Mouse (Mus musculus): ENCODE measurements at regions not wholly inside any gene's neighbourhood (a gene's known extent, or its start where the extent isn't known, plus 50 kb on each side); places are given as distances from the start of the nearest gene placed in this dataset.

DNA sequence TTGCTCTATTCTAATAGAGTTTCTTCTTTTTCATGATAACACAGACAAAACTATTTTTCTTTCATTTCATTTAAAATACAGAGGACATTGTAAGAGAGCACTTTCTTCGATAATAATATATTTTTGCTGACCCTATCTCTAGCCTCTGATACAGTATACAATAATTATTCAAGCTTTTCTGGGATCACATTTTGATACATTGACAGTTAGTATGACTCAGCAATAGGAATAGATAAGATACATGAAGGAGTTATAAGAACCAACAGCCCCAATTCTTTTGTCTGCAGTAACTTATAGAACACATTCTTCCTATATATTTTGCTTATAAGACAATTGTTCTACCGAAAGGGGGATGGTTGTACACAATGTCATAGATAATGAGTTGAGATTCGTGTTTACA, 665.3 kb downstream of the Serpinb8 start:
- Histone ChIP-seq H3K27me3 (ENCODE audit: insufficient read depth, low read length) (no peaks in the 10 kb centered on the region), H3K27ac (ENCODE audit: low read depth) (no peak overlapping the region), H3K4me2 (ENCODE audit: low read depth, low read length) (no peak overlapping the region), H3K36me3 (replicated peaks; ENCODE audit: insufficient read depth, low read length) (no peaks in the 10 kb centered on the region), H3K9ac (replicated peaks) (no peak overlapping the region), H3K9me3 (ENCODE audit: low read length) (no peaks in the 10 kb centered on the region), H3K4me3 (ENCODE audit: low read depth, low read length) (no peak overlapping the region), H3K4me1 (ENCODE audit: insufficient read depth) (no peaks in the 10 kb centered on the region)
- 72% methylated on average over 3 of the region's 3 CpGs for WGBS (ENCODE audit: insufficient replicate concordance)
- no peak for DNase-seq
- ATAC-seq: no peak
- TF ChIP-seq CTCF (IDR thresholded peaks at IDR 0.05; ENCODE audit: low read depth) (no peak), EP300 (IDR thresholded peaks at IDR 0.05; ENCODE audit: low read depth) (no peak)

DNA sequence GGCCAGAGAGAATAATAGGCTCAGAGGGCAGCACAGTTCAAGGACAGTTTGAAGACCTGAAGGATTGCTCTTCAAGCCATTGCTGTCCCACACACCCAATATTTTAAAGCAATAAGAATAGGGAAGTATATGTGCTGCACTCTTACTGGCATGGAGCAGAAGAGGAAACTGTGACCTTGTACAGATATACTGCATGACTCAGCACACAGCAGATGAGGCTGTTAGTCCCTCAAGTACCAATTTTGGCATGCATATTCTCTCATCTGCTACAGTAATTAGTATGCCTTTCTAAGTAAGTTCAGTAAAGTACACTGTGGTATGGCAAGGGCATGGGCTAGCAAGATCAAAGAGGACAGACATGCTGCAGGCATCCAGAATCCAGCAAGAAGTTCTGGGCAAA, 669.5 kb downstream of the Serpinb8 start:
- TF ChIP-seq EP300 (IDR thresholded peaks at IDR 0.05; ENCODE audit: low read depth) (no peak), CTCF (IDR thresholded peaks at IDR 0.05; ENCODE audit: low read depth) (no peak)
- DNase-seq: no peak
- no peak overlapping the region for H3K27ac ChIP-seq (ENCODE audit: low read depth)
- H3K4me2 ChIP-seq (ENCODE audit: low read depth, low read length): no peak overlapping the region
- no peak overlapping the region for H3K4me3 ChIP-seq (ENCODE audit: low read depth, low read length)
- no peaks in the 10 kb centered on the region for H3K9me3 ChIP-seq (ENCODE audit: low read length)
- no peaks in the 10 kb centered on the region for H3K36me3 ChIP-seq (replicated peaks; ENCODE audit: insufficient read depth, low read length)
- no peaks in the 10 kb centered on the region for H3K27me3 ChIP-seq (ENCODE audit: insufficient read depth, low read length)
- H3K9ac ChIP-seq (replicated peaks): no peak overlapping the region
- peak; percentile 47; the same call in 1 of the 2 replicates for ATAC-seq
- H3K4me1 ChIP-seq (ENCODE audit: insufficient read depth): no peaks in the 10 kb centered on the region

DNA sequence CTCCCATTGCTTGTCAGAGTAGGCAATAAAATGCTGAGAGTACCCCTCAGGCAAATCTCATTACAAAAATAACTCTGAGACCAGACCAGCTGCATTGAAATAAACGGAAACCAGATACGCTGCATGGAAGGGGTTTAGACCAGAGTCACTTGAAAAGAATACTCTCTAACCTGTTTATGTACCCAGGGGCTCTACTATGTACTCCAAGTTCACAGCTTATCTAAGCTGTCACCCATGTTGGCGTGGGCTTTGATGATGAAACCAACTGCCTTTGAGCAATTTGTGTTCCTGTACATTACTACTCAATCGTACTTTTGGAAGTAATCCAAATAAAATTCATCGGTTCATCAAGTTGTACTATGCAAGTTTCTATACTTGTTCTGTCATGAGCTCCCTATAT, 692.3 kb downstream of the Serpinb8 start:
- no peaks in the 10 kb centered on the region for H3K4me1 ChIP-seq (ENCODE audit: insufficient read depth)
- DNase-seq (no peak), ATAC-seq (no peak)
- no peaks in the 10 kb centered on the region for H3K9me3 ChIP-seq (ENCODE audit: low read length)
- 79% methylated on average over 5 of the region's 5 CpGs for WGBS (ENCODE audit: insufficient replicate concordance)
- H3K4me3 ChIP-seq (ENCODE audit: low read depth, low read length): no peak overlapping the region
- no peak overlapping the region for H3K4me2 ChIP-seq (ENCODE audit: low read depth, low read length)
- H3K27me3 ChIP-seq (ENCODE audit: insufficient read depth, low read length): no peaks in the 10 kb centered on the region
- no peak for TF ChIP-seq CTCF (IDR thresholded peaks at IDR 0.05; ENCODE audit: low read depth)
- TF ChIP-seq EP300 (IDR thresholded peaks at IDR 0.05; ENCODE audit: low read depth): no peak
- H3K9ac ChIP-seq (replicated peaks): no peak overlapping the region
- H3K27ac ChIP-seq (ENCODE audit: low read depth): no peak overlapping the region
- H3K36me3 ChIP-seq (replicated peaks; ENCODE audit: insufficient read depth, low read length): no peaks in the 10 kb centered on the region

DNA sequence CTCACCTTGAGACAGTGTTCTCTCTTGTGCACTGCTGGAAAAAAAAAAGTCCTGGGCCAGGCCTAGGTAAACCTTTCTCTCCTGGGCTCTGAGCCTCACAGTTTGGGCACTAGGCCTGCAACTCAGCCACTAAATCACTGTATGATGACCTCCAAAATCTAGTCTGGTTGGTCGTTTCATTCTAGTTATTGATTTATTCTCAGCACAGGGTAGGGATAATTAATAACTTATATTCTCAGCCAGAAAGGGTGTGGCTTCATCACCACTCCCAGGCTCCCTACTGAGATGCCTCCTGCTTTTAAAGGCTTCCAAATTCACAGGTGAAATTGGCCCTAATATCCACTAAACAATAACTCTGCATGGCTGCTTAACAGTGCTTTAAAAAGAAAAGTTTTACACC, 696.8 kb downstream of the Serpinb8 start:
- DNase-seq: no peak
- Histone ChIP-seq H3K9me3 (ENCODE audit: low read length) (no peaks in the 10 kb centered on the region), H3K9ac (replicated peaks) (no peak overlapping the region), H3K4me2 (ENCODE audit: low read depth, low read length) (no peak overlapping the region), H3K36me3 (replicated peaks; ENCODE audit: insufficient read depth, low read length) (no peaks in the 10 kb centered on the region), H3K27me3 (ENCODE audit: insufficient read depth, low read length) (no peaks in the 10 kb centered on the region), H3K27ac (ENCODE audit: low read depth) (no peak overlapping the region), H3K4me3 (ENCODE audit: low read depth, low read length) (no peak overlapping the region), H3K4me1 (ENCODE audit: insufficient read depth) (no peaks in the 10 kb centered on the region)
- ATAC-seq: no peak
- WGBS (ENCODE audit: insufficient replicate concordance): 52% methylated on average over 1 of the region's 1 CpGs
- TF ChIP-seq CTCF (IDR thresholded peaks at IDR 0.05; ENCODE audit: low read depth) (no peak), EP300 (IDR thresholded peaks at IDR 0.05; ENCODE audit: low read depth) (no peak)
